8 mouse cellular contexts compared by ENCODE assay signal in the genomic region with DNA sequence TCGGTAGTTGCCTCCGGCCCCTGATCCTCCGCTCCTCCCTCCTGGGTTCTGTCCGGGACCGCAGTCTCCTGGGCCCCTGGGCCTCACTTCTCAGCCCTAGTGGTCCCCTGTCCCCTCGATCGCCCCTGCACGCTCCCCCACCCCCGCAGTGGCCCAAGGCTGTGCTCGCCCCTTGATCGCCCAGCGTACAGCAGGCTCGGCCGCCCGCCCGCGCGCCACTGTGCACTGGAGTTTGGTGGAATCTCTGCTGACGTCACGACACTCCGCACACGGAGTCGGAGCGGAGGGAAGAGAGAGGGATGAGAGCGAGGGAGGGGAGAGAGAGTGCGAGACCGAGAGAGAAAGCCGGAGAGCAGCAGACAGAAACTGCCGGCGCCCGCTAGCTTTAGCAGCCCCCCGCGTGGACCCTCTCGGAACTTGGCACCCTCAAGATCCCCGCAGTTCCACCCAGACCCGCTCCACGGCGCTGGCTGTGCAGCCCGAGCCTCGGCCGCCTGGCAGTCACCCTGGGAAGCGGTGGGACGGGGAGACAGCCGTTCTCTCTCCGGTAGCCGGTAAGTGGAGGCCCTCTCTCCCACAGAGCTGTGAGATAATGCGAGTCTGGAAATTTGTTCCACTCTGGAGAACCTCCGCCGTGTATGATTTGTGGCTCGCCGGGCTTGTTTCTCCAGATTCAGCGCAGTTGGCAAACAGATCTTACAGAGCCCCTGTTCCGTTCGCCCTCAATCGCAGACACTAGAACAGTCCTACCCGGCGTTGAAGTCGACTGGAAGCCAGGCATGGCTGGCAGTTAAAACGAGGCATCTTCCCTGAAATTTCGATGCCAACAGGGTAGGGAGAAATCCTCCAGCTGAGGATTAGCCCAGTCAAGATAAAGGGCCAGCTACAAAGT. TPM values are rescaled to one million over a fixed set of nuclear protein-coding genes. Genes with fewer than 3 reads are reported as not detected.
A peak's percentile ranks its signal among the peaks of the same experiment; 100 is the strongest.
DNase-seq lines count a peak whose midpoint lies in the region; ATAC-seq lines count a peak whose summit lies in the region.
"Had no signal": no experiment of that assay in that cellular context is flagged by ENCODE, and none has a peak within 500 bp of the region (broad histone marks: within the 10 kb centered on the region; RNA-seq: fewer than 3 reads in every experiment).

A gene (plus strand): TSS at position 270 of the 892 bp plus-strand sequence.

- H3K9me3 ChIP-seq in limb, embryonic 10.5 days (replicated peaks), result no peaks in the 10 kb centered on the region
- H3K9me3 ChIP-seq in neural tube, embryonic 14.5 days (ENCODE audit: control insufficient read depth, low read length), result no peaks in the 10 kb centered on the region

- intact Hi-C loops in gastrocnemius, postnatal 14 days (cut with DNase I; ENCODE audit: low total_unique reads), result loop anchor here (5.0 to 10.0 kb wide), 4 partner anchors 315 to 1195 kb away; no protein-coding TSS in a partner anchor

- peak within 1 kb of the TSS; percentile 41 for H3K4me2 ChIP-seq in neural tube, embryonic 14.5 days (ENCODE audit: low read depth, low read length)

- H3K4me3 ChIP-seq in limb, embryonic 10.5 days, result peak within 1 kb of the TSS; percentile 48
- peak within 1 kb of the TSS; percentile 22; the same call in 1 of the 2 replicates for H3K4me3 ChIP-seq in neural tube, embryonic 14.5 days (ENCODE audit: low read depth, low read length)

- no peak within 1 kb of the TSS for H3K9ac ChIP-seq in neural tube, embryonic 14.5 days (replicated peaks; ENCODE audit: low read depth, low read length)

- peaks cover 100% of the 10 kb centered on the region for H3K27me3 ChIP-seq in limb, embryonic 10.5 days (ENCODE audit: low read depth, poor library complexity, severe bottlenecking)
- peaks cover 57% of the 10 kb centered on the region for H3K27me3 ChIP-seq in neural tube, embryonic 14.5 days (ENCODE audit: control insufficient read depth, insufficient read depth, low read length)

- ATAC-seq in neural tube, embryonic 14.5 days (ENCODE audit: low read depth), result peak; percentile 66; the same call in 1 of the 2 replicates
- no peak for ATAC-seq in megakaryocyte-erythroid progenitor cell, adult 5-6 weeks (replicated peaks; ENCODE audit: low FRiP score, low TSS enrichment, poor library complexity, severe bottlenecking)

- H3K27ac ChIP-seq in limb, embryonic 10.5 days, result peak within 1 kb of the TSS; percentile 78
- H3K27ac ChIP-seq in neural tube, embryonic 14.5 days (ENCODE audit: low read depth, low read length), result no peak within 1 kb of the TSS

- DNase-seq in ES-CJ7 (ENCODE audit: low read depth, low spot score) (peak; percentile 88), R1 (ENCODE audit: low read depth, low spot score) (peak; percentile 82)
- peak; percentile 66 for DNase-seq in gastrocnemius, postnatal 14 days
- peak; percentile 85 for DNase-seq in limb, embryonic 10.5 days (ENCODE audit: low spot score)
- DNase-seq in frontal cortex, adult 2 months (ENCODE audit: extremely low spot score in 1 of 2, low spot score in 1 of 2), result no peak

- H3K36me3 ChIP-seq in limb, embryonic 10.5 days, result no peaks in the 10 kb centered on the region
- no peaks in the 10 kb centered on the region for H3K36me3 ChIP-seq in neural tube, embryonic 14.5 days (ENCODE audit: control insufficient read depth, insufficient read depth, low read length)

- under 1% methylated on average over 60 of the region's 60 CpGs for WGBS in limb, embryonic 10.5 days
- under 1% methylated on average over 57 of the region's 60 CpGs for WGBS in neural tube, embryonic 14.5 days

- H3K4me1 ChIP-seq in limb, embryonic 10.5 days, result peaks cover 56% of the 10 kb centered on the region
- peaks cover 14% of the 10 kb centered on the region for H3K4me1 ChIP-seq in neural tube, embryonic 14.5 days (ENCODE audit: control insufficient read depth, insufficient read depth, low read length)

RNA-seq across cellular contexts. Expression of the gene that starts here (rescaled TPM):
- total RNA-seq in gastrocnemius, postnatal 14 days (2021), result 1 to 10 TPM; 9.0 to 9.2 TPM
- 25.6 and 39.1 TPM in 2 replicates for polyA plus RNA-seq in limb, embryonic 10.5 days (2016; fragmentation: Nextera tagmentation; extraction: Ambion mirVana)
- polyA plus RNA-seq in neural tube, embryonic 14.5 days (2014; fragmentation: Nextera tagmentation; extraction: Ambion mirVana), result 4.5 and 5.0 TPM in 2 replicates
- 0.17 TPM in 1 of 2 replicates, not detected in the other for polyA plus RNA-seq in frontal cortex, adult 2 months (2012; rRNA removed)
- not detected in 2 replicates for total RNA-seq in megakaryocyte-erythroid progenitor cell, adult 5-6 weeks (2014; fragmentation: Nextera tagmentation)
- not detected in 2 replicates for total RNA-seq in megakaryocyte-erythroid progenitor cell, adult 5-6 weeks (2017)
- total RNA-seq: neutrophil, adult 5-6 weeks had no signal

Comparison
In these comparisons a context has a peak if more than half of its experiments do, and no peak if none do; other contexts are left out.
1. RNA of the gene that starts here (total RNA-seq): 9.0 to 9.2 TPM in gastrocnemius, postnatal 14 days; not detected in megakaryocyte-erythroid progenitor cell, adult 5-6 weeks; every median in the first group is over 4 times any median in the second.
2. DNase-seq: peak in ES-CJ7 (single experiment), R1 (single experiment), gastrocnemius, postnatal 14 days (single experiment) and limb, embryonic 10.5 days (single experiment); none in frontal cortex, adult 2 months (0 of 2).